Mouse (Mus musculus): ENCODE results near the gene Frmd6. TPM values are rescaled to one million over a fixed set of nuclear protein-coding genes. Genes with fewer than 3 reads are reported as not detected.
A peak's percentile ranks its signal among the peaks of the same experiment; 100 is the strongest.

Gene Frmd6
- polyA plus RNA-seq, 2 experiments: 1.9 to 2.6 TPM

- Histone ChIP-seq H3K4me2 (ENCODE audit: low read depth) (no peak overlapping the region), H3K4me3 (ENCODE audit: insufficient read depth in 1 of 2, low read depth in 2 of 2, low read length in 2 of 2) (no peak overlapping the region), H3K27me3 (ENCODE audit: control insufficient read depth, insufficient read depth, low read length) (no peaks in the 10 kb centered on the region), H3K9ac (replicated peaks) (no peak overlapping the region), H3K9me3 (ENCODE audit: control insufficient read depth, low read length) (no peaks in the 10 kb centered on the region), H3K36me3 (replicated peaks; ENCODE audit: control insufficient read depth, insufficient read depth, low read depth) (no peaks in the 10 kb centered on the region), H3K4me1 (replicated peaks; ENCODE audit: control insufficient read depth in 2 of 2, insufficient read depth in 2 of 2, low read length in 1 of 2) (no peaks in the 10 kb centered on the region), H3K27ac (no peak overlapping the region)
- TF ChIP-seq EP300 (IDR thresholded peaks at IDR 0.05; ENCODE audit: low read depth) (no peak), CTCF (IDR thresholded peaks at IDR 0.05; ENCODE audit: low read depth) (no peak)
- ATAC-seq (ENCODE audit: insufficient read depth) (no peak), DNase-seq (ENCODE audit: low read depth in 3 of 3, low spot score in 3 of 3) (no peak)
- WGBS (ENCODE audit: insufficient replicate concordance): 72% methylated on average over 8 of the region's 8 CpGs
Observed at GRCm38 (mm10) chr12:70890874-70891470, 65.7 kb downstream of the Frmd6 start.

- H3K4me3 ChIP-seq (ENCODE audit: insufficient read depth in 1 of 2, low read depth in 2 of 2, low read length in 2 of 2): no peak overlapping the region
- no peak overlapping the region for H3K4me2 ChIP-seq (ENCODE audit: low read depth)
- H3K27me3 ChIP-seq (ENCODE audit: control insufficient read depth, insufficient read depth, low read length): no peaks in the 10 kb centered on the region
- H3K36me3 ChIP-seq (replicated peaks; ENCODE audit: control insufficient read depth, insufficient read depth, low read depth): no peaks in the 10 kb centered on the region
- DNase-seq (ENCODE audit: low read depth in 3 of 3, low spot score in 3 of 3): no peak
- 76% methylated on average over 7 of the region's 7 CpGs for WGBS (ENCODE audit: insufficient replicate concordance)
- no peaks in the 10 kb centered on the region for H3K4me1 ChIP-seq (replicated peaks; ENCODE audit: control insufficient read depth in 2 of 2, insufficient read depth in 2 of 2, low read length in 1 of 2)
- TF ChIP-seq EP300 (IDR thresholded peaks at IDR 0.05; ENCODE audit: low read depth): no peak
- no peak for TF ChIP-seq CTCF (IDR thresholded peaks at IDR 0.05; ENCODE audit: low read depth)
- no peak for ATAC-seq (ENCODE audit: insufficient read depth)
- no peak overlapping the region for H3K9ac ChIP-seq (replicated peaks)
- no peak overlapping the region for H3K27ac ChIP-seq
- H3K9me3 ChIP-seq (ENCODE audit: control insufficient read depth, low read length): no peaks in the 10 kb centered on the region
Observed at GRCm38 (mm10) chr12:70895275-70895674, 70.0 kb downstream of the Frmd6 start.

- 73% methylated on average over 10 of the region's 10 CpGs for WGBS (ENCODE audit: insufficient replicate concordance)
- no peak overlapping the region for H3K4me3 ChIP-seq (ENCODE audit: insufficient read depth in 1 of 2, low read depth in 2 of 2, low read length in 2 of 2)
- H3K36me3 ChIP-seq (replicated peaks; ENCODE audit: control insufficient read depth, insufficient read depth, low read depth): no peaks in the 10 kb centered on the region
- H3K4me2 ChIP-seq (ENCODE audit: low read depth): no peak overlapping the region
- no peaks in the 10 kb centered on the region for H3K4me1 ChIP-seq (replicated peaks; ENCODE audit: control insufficient read depth in 2 of 2, insufficient read depth in 2 of 2, low read length in 1 of 2)
- no peak overlapping the region for H3K27ac ChIP-seq
- no peak for ATAC-seq (ENCODE audit: insufficient read depth)
- TF ChIP-seq EP300 (IDR thresholded peaks at IDR 0.05; ENCODE audit: low read depth): no peak
- no peak for TF ChIP-seq CTCF (IDR thresholded peaks at IDR 0.05; ENCODE audit: low read depth)
- DNase-seq (ENCODE audit: low read depth in 3 of 3, low spot score in 3 of 3): no peak
- no peaks in the 10 kb centered on the region for H3K9me3 ChIP-seq (ENCODE audit: control insufficient read depth, low read length)
- H3K9ac ChIP-seq (replicated peaks): no peak overlapping the region
- H3K27me3 ChIP-seq (ENCODE audit: control insufficient read depth, insufficient read depth, low read length): no peaks in the 10 kb centered on the region
Observed at GRCm38 (mm10) chr12:70896068-70896467, 70.8 kb downstream of the Frmd6 start.

GRCm38 (mm10) chr12:70897434-70897833, 72.1 kb downstream of the Frmd6 start:
- Histone ChIP-seq H3K9ac (replicated peaks) (no peak overlapping the region), H3K4me3 (ENCODE audit: insufficient read depth in 1 of 2, low read depth in 2 of 2, low read length in 2 of 2) (no peak overlapping the region), H3K4me1 (replicated peaks; ENCODE audit: control insufficient read depth in 2 of 2, insufficient read depth in 2 of 2, low read length in 1 of 2) (no peaks in the 10 kb centered on the region), H3K4me2 (ENCODE audit: low read depth) (no peak overlapping the region), H3K27ac (no peak overlapping the region), H3K27me3 (ENCODE audit: control insufficient read depth, insufficient read depth, low read length) (no peaks in the 10 kb centered on the region), H3K9me3 (ENCODE audit: control insufficient read depth, low read length) (no peaks in the 10 kb centered on the region), H3K36me3 (replicated peaks; ENCODE audit: control insufficient read depth, insufficient read depth, low read depth) (no peaks in the 10 kb centered on the region)
- ATAC-seq (ENCODE audit: insufficient read depth) (no peak), DNase-seq (ENCODE audit: low read depth in 3 of 3, low spot score in 3 of 3) (no peak)
- WGBS (ENCODE audit: insufficient replicate concordance): 67% methylated on average over 8 of the region's 8 CpGs
- TF ChIP-seq CTCF (IDR thresholded peaks at IDR 0.05; ENCODE audit: low read depth) (no peak), EP300 (IDR thresholded peaks at IDR 0.05; ENCODE audit: low read depth) (no peak)

GRCm38 (mm10) chr12:70898450-70898849, 73.1 kb downstream of the Frmd6 start:
- TF ChIP-seq CTCF (IDR thresholded peaks at IDR 0.05; ENCODE audit: low read depth) (peak; percentile 26; the same call in 1 of the 2 replicates), EP300 (IDR thresholded peaks at IDR 0.05; ENCODE audit: low read depth) (no peak)
- Histone ChIP-seq H3K27ac (no peak overlapping the region), H3K9ac (replicated peaks) (no peak overlapping the region), H3K4me3 (ENCODE audit: insufficient read depth in 1 of 2, low read depth in 2 of 2, low read length in 2 of 2) (no peak overlapping the region), H3K4me1 (replicated peaks; ENCODE audit: control insufficient read depth in 2 of 2, insufficient read depth in 2 of 2, low read length in 1 of 2) (no peaks in the 10 kb centered on the region), H3K36me3 (replicated peaks; ENCODE audit: control insufficient read depth, insufficient read depth, low read depth) (no peaks in the 10 kb centered on the region), H3K9me3 (ENCODE audit: control insufficient read depth, low read length) (no peaks in the 10 kb centered on the region), H3K27me3 (ENCODE audit: control insufficient read depth, insufficient read depth, low read length) (no peaks in the 10 kb centered on the region), H3K4me2 (ENCODE audit: low read depth) (no peak overlapping the region)
- no peak for ATAC-seq (ENCODE audit: insufficient read depth)
- 63% methylated on average over 8 of the region's 8 CpGs for WGBS (ENCODE audit: insufficient replicate concordance)
- no peak for DNase-seq (ENCODE audit: low read depth in 3 of 3, low spot score in 3 of 3)
